Mouse (Mus musculus) ovary, postnatal 14 days (tissue): ENCODE results near the gene 2310061N02Rik.
"Not testable (repeated sequence)": the region's sequence is repeated elsewhere in the genome, so short reads cannot be mapped to it uniquely, and the experiment has no call there.

ENCODE experiments used
- DNase-seq: peaks from one replicate; pipeline ENCODE4 v3.0.0; 2022; ENCODE audit warnings: low spot score

Gene 2310061N02Rik

DNA sequence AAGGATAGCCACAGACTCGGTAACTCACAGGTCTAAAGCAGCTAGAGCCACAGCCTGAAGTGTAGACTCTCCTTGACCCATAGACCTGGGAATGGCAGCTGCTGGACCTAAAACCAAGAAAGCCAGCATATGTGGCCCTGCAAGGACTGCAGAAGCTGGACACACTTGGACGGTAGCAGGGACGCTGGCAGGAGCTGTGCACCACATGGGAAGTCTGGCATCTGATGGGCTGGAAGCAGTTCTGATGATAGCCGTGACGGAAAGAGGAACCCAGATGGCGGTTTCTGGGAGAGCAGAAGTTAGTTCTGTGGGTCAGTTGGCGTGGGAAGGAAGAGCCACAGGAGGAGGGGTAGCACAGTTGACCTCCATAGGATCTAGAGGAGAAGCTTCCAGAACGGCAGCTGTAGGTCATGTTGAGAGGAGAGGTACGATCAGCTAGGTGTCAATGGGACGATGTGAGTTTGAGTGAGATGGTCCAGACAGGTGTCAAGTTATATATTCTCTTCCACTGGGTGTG, at the start of gene 2310061N02Rik:
Gene 2310061N02Rik (minus strand): TSS at position 467 of the 517 bp plus-strand sequence.
- no peak for DNase-seq

DNA sequence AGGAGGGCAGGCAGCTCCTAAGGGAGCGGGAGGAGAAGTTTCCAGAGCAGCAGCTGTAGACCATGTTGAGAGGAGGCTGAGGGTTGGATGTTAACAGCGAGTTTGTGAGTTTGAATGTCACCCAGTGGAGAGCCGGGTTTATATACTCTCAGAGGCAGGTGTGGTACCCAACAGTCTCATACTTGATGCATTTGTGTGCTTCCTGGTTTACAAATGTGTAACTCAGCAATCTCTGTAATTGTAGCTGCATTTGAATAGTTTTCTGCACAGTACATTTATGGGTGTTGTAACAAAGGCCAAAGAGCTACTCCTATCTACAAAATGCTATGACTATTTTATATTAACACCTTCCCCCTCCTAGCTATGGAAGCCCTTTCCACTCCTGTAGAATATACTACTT, 43.8 kb upstream of the 2310061N02Rik start, which contains the start of gene Krtap13:
Gene Krtap13 (minus strand): TSS at position 101 of the 400 bp plus-strand sequence.
- not testable (repeated sequence) for DNase-seq

DNA sequence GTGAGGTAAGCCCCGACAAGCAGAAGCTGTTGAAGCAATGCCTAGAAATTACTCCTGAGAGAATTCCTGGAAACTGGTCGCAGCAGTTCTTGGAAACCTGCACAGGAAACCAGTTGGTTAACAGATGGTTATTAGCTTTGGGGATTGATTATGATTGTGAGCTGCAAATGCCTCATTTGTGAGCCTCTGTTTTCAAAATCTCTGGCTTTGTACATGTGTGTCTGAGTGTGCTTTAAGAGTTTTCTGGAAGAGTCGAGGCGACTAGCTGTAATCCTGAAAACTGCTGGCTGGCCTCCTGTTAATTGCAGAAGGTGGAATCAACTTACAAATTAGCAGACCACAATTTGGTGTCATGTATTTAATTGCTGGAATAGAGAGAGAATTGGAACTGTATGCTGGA, 40.2 kb upstream of the 2310061N02Rik start:
- no peak for DNase-seq

- DNase-seq = no peak
Observed at GRCm38 (mm10) chr16:88744750-88745340, 37.1 kb upstream of the 2310061N02Rik start.

DNA sequence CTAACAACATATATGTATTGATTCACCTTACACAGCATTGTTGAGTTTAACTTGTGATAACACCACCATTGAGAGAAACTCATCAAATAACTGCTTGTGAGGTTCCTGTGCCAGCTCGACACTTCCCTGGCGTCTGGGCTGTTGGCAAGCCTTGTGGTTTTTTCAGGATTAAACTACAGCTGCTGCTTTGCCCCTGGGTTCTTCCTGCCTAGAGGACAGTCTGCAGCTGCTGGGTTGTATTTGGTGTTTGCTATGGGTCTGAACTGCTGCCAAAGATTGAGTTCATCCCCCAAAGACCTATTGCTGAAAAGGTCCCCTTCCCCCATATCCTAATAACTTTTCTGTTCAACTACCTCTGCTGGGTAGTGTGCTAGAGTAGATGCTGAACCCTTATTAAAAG, 27.6 kb upstream of the 2310061N02Rik start:
- DNase-seq = no peak

- DNase-seq = no peak
Observed at GRCm38 (mm10) chr16:88728812-88729275, 21.1 kb upstream of the 2310061N02Rik start, which contains the start of gene Krtap13-1. Gene Krtap13-1, plus strand, starts transcription at chr16:88728862.

- no peak for DNase-seq
Observed at GRCm38 (mm10) chr16:88720031-88720430, 12.3 kb upstream of the 2310061N02Rik start.

DNA sequence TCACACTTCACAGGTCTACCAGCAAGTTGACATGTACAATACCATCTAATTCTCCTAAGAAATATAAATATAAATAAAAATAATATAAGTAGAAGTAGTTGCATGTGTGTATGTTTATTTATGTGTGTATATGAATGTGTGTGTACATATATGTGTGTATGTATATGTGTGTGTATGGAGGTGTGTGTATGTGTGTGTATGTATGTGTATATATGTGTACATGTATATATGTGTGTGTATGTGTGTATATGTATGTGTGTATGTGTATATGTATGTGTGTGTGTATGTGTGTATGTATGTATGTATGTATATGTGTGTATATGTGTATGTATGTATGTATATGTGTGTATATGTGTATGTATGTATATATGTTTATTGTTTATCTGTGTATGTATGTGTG, 8.8 kb upstream of the 2310061N02Rik start:
- DNase-seq = no peak

GRCm38 (mm10) chr16:88711245-88711644, 3.5 kb upstream of the 2310061N02Rik start:
- DNase-seq = no peak

GRCm38 (mm10) chr16:88710757-88711156, 3.0 kb upstream of the 2310061N02Rik start:
- DNase-seq = no peak

GRCm38 (mm10) chr16:88701072-88701864, 6.5 kb downstream of the 2310061N02Rik start:
- DNase-seq = no peak

DNA sequence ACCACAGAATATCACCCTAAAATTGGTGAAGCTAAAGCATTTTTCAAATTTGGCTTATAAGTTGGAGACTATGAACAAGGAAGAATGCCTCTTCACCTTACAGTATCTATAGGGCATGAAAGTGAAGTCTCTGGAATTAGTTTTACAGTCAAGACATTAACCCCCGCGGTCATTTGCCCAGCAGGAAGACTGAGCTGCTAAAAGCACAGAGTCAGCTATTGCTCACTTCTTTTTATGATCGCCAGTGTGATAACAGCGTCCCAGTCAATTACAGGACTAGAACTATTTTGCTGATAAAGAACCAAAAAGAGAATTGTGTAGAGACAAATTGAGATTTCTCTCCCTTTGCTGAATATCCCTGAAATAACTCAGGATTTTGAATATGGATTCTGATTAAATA, 11.5 kb downstream of the 2310061N02Rik start:
- DNase-seq = no peak

GRCm38 (mm10) chr16:88681282-88681681, 26.5 kb downstream of the 2310061N02Rik start:
- DNase-seq = no peak

DNA sequence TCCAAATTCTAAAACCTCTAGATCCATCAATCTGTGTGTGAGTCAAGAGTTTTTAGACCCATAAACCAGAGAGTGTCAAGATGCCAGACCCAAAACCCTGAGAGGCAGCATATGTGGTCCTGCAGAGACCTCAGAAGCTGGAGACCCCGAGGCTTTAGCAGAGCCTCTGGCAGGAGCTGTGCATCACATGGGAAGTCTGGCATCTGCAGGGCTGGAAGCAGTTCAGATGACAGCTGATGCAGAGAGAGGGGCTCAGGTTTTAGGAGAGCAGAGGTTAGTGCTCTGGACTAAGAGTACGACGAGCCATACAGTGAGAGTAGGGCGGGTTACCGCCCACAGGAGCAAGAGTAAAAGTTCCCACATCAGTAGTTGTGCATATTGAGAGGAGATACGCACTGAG, 28.7 kb downstream of the 2310061N02Rik start:
- DNase-seq = no peak

GRCm38 (mm10) chr16:88671571-88671970, 36.2 kb downstream of the 2310061N02Rik start, which contains the start of gene Krtap27-1:
Gene Krtap27-1, minus strand, starts transcription at chr16:88671671.
- no peak for DNase-seq

- DNase-seq = no peak
Observed at GRCm38 (mm10) chr16:88657426-88657825, 50.3 kb downstream of the 2310061N02Rik start.
